Mouse (Mus musculus) cerebellum, adult 8-10 months (tissue): ENCODE results near the gene Elane.

Experiments used
- DNase-seq: peaks from one replicate; pipeline ENCODE4 v3.0.0; 2022

Elane gene

GRCm38 (mm10) chr10:79886054-79886453 lies at the start of gene Elane:
Gene Elane (plus strand): TSS chr10:79886247.
- no peak for DNase-seq

- DNase-seq: no peak
These were observed 49.1 kb upstream of the Elane start for GRCm38 (mm10) chr10:79836918-79837317.

- no peak for DNase-seq
These were observed 47.9 kb upstream of the Elane start for GRCm38 (mm10) chr10:79838151-79838550.

- DNase-seq: no peak
These were observed 46.0 kb upstream of the Elane start for GRCm38 (mm10) chr10:79840091-79840490.

GRCm38 (mm10) chr10:79840644-79841551 lies 45.1 kb upstream of the Elane start:
- DNase-seq: no peak

GRCm38 (mm10) chr10:79842322-79842721 lies 43.7 kb upstream of the Elane start:
- DNase-seq: no peak

GRCm38 (mm10) chr10:79843476-79843875 lies 42.6 kb upstream of the Elane start:
- no peak for DNase-seq

GRCm38 (mm10) chr10:79846553-79846952 lies 39.5 kb upstream of the Elane start:
- no peak for DNase-seq

GRCm38 (mm10) chr10:79849941-79850628 lies 36.0 kb upstream of the Elane start:
- no peak for DNase-seq

GRCm38 (mm10) chr10:79851653-79852052 lies 34.4 kb upstream of the Elane start:
- no peak for DNase-seq

- DNase-seq: no peak
These were observed 33.8 kb upstream of the Elane start for GRCm38 (mm10) chr10:79852107-79852789.

GRCm38 (mm10) chr10:79852827-79853226 lies 33.2 kb upstream of the Elane start:
- DNase-seq: no peak

GRCm38 (mm10) chr10:79853392-79853791 lies 32.7 kb upstream of the Elane start:
- DNase-seq: peak; percentile 85

- DNase-seq: peak; percentile 99
These were observed 31.9 kb upstream of the Elane start, which contains the start of gene Ptbp1 for GRCm38 (mm10) chr10:79853860-79854795. Gene Ptbp1 (plus strand): TSS chr10:79854427.

GRCm38 (mm10) chr10:79854801-79855541 lies 31.1 kb upstream of the Elane start:
- DNase-seq: peak; percentile 68

GRCm38 (mm10) chr10:79855558-79856184 lies 30.4 kb upstream of the Elane start:
- no peak for DNase-seq

- DNase-seq: no peak
These were observed 29.8 kb upstream of the Elane start for GRCm38 (mm10) chr10:79856280-79856679.

GRCm38 (mm10) chr10:79856704-79857451 lies 29.2 kb upstream of the Elane start:
- DNase-seq: no peak

- no peak for DNase-seq
These were observed 28.6 kb upstream of the Elane start for GRCm38 (mm10) chr10:79857452-79857811.

GRCm38 (mm10) chr10:79857894-79858293 lies 28.2 kb upstream of the Elane start:
- no peak for DNase-seq
